Mouse (Mus musculus) thymus, adult 2 months (tissue): ENCODE measurements around the gene Naglu.

Experiments used
- CTCF ChIP-seq: fragments of 200-500 bp; IDR thresholded peaks from 2 replicates; pipeline ENCODE4 v1.5.1; 2012; ENCODE audit warnings: mild to moderate bottlenecking, control low read depth, low read length, moderate library complexity, borderline replicate concordance; ENCODE audit not compliant: control insufficient read depth, poor library complexity, insufficient read depth; ENCODE audit errors: extremely low read depth
- POLR2A ChIP-seq: fragments of 200-500 bp; IDR thresholded peaks from 2 replicates; pipeline ENCODE4 v1.6.1; 2012; ENCODE audit warnings: mild to moderate bottlenecking, low read length, control low read depth, moderate library complexity; ENCODE audit not compliant: control insufficient read depth, poor library complexity, insufficient read depth; ENCODE audit errors: extremely low read depth

- TF ChIP-seq POLR2A, result no peak
- TF ChIP-seq CTCF, result peak; percentile 94
Measured at GRCm38 (mm10) chr11:101066549-101067412, 3.0 kb upstream of the Naglu start.
